Mouse (Mus musculus) cortical plate, adult 2 months (tissue): ENCODE data around the gene Atp1a1.

Experiments used
- CTCF ChIP-seq: fragments of 200-500 bp; IDR thresholded peaks from 2 replicates; pipeline ENCODE4 v1.5.1; 2011; ENCODE audit warnings: mild to moderate bottlenecking, control low read depth, low read length; ENCODE audit not compliant: insufficient read depth; ENCODE audit errors: extremely low read depth
- POLR2A ChIP-seq: fragments of 200-500 bp; IDR thresholded peaks from 2 replicates; pipeline ENCODE4 v1.6.1; 2011; ENCODE audit warnings: mild to moderate bottlenecking, low read length, control low read depth; ENCODE audit not compliant: insufficient read depth; ENCODE audit errors: extremely low read depth

DNA sequence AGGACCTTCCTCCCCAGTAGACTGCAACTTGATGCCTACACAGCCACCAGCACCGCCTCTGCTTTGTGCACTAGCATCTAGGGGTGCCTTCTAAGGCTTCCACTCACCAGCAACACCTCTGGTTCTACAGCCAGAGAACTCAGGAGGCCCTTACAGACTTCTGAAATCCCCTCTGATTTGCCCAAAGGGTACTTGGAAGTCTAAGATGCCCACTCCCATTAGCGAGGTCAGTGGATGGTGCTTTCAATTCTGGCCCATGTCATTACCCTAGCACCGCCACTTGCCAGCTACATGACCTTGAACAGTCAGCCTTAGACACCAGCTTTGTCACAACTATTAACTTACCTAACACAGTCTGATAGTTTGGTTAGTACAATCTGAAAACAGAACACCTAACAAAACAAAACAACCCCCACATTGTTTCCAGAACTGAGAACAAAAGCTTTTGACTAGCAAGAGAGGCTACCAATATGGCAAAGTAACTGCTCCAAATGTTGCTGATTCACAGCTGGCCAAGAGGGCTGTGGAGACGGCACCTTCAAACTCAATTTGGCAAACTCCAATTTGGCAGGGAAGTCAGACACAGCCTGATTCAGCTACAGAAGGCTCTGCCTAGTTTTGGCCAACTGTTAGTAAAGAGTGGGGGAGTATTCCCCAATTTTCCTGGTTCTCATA lies 6.1 kb downstream of the Atp1a1 start:
- no peak for TF ChIP-seq POLR2A
- no peak for TF ChIP-seq CTCF
